13 mouse cellular contexts compared by ENCODE assay signal in the genomic region with DNA sequence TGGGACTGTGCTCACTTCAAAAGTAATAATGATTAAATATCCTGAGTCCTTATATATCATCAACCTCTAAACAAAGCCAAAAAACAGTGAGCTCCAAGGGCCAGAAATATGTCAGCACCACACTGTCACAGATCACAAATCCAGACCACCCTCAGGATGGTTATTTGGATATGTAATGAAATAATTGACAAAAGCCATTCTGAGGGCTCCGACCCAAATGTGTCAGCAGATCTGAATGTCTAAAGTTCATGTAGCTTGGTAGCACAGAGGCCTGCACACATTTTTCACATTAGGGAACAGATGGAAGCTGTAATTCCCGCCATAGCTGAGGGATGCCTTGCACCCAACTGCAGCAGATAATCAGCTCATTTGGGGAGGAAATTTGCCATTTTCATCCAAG.
DNase-seq lines count a peak whose midpoint lies in the region; ATAC-seq and TF ChIP-seq lines count a peak whose summit lies in the region.
"Had no signal": no experiment of that assay in that cellular context is flagged by ENCODE, and none has a peak within 500 bp of the region (broad histone marks: within the 10 kb centered on the region; RNA-seq: fewer than 3 reads in every experiment).

No protein-coding gene starts in this region.

- H3K36me3 ChIP-seq in hindbrain, embryonic 16.5 days (ENCODE audit: control insufficient read depth, insufficient read depth, low read length): no peaks in the 10 kb centered on the region
- no peaks in the 10 kb centered on the region for H3K36me3 ChIP-seq in hindbrain, embryonic 14.5 days (replicated peaks; ENCODE audit: control insufficient read depth, insufficient read depth)
- H3K36me3 ChIP-seq in lung, postnatal 0 days (ENCODE audit: insufficient read depth, low read length): no peaks in the 10 kb centered on the region
- H3K36me3 ChIP-seq: forebrain, embryonic 12.5 days had no signal

- DNase-seq in hindbrain, embryonic 14.5 days (ENCODE audit: low spot score): no peak
- DNase-seq in Muller cell, postnatal 12 days (ENCODE audit: inconsistent ontology term): peak; percentile 82
- peak; percentile 53 for DNase-seq in embryo, embryonic 10.5 days (ENCODE audit: low spot score)
- peak; percentile 69 for DNase-seq in lung, postnatal 0 days (ENCODE audit: low spot score)
- no peak for DNase-seq in adipocyte (ENCODE audit: low spot score)
- no peak for DNase-seq in B cell, adult 2 months
- no peak for DNase-seq in yolk sac, embryonic 10.5 days (ENCODE audit: low spot score)
- DNase-seq: adrenal gland, postnatal 36 days; liver, postnatal 0 days; thymus, postnatal 14 days had no signal

- H3K4me3 ChIP-seq in hindbrain, embryonic 16.5 days (ENCODE audit: low read length): no peak overlapping the region
- H3K4me3 ChIP-seq in hindbrain, embryonic 14.5 days (replicated peaks; ENCODE audit: low read length): no peak overlapping the region
- no peak overlapping the region for H3K4me3 ChIP-seq in lung, postnatal 0 days (ENCODE audit: low read depth, low read length)
- H3K4me3 ChIP-seq: forebrain, embryonic 12.5 days had no signal

- no peak overlapping the region for H3K4me2 ChIP-seq in hindbrain, embryonic 16.5 days (ENCODE audit: low read length)
- no peak overlapping the region for H3K4me2 ChIP-seq in hindbrain, embryonic 14.5 days (replicated peaks)
- H3K4me2 ChIP-seq in lung, postnatal 0 days (replicated peaks; ENCODE audit: low read depth, low read length): no peak overlapping the region
- H3K4me2 ChIP-seq: forebrain, embryonic 12.5 days had no signal

- TF ChIP-seq EP300 in lung, postnatal 0 days (IDR thresholded peaks at IDR 0.05): peak; percentile 37; the same call in 1 of the 2 replicates

- peak; percentile 70; the same call in 1 of the 2 replicates for ATAC-seq in hindbrain, embryonic 16.5 days
- no peak for ATAC-seq in hindbrain, embryonic 14.5 days (ENCODE audit: low FRiP score)
- ATAC-seq in lung, postnatal 0 days: peak; percentile 82
- ATAC-seq: CD4-positive, CD25-positive, alpha-beta regulatory T cell, adult 4 months; liver, postnatal 0 days had no signal

- TF ChIP-seq CTCF in lung, postnatal 0 days (IDR thresholded peaks at IDR 0.05): no peak

- H3K4me1 ChIP-seq in hindbrain, embryonic 16.5 days (ENCODE audit: control insufficient read depth, insufficient read depth, low read depth, low read length): no peaks in the 10 kb centered on the region
- H3K4me1 ChIP-seq in hindbrain, embryonic 14.5 days (replicated peaks; ENCODE audit: control insufficient read depth, insufficient read depth, low read length): no peaks in the 10 kb centered on the region
- no peaks in the 10 kb centered on the region for H3K4me1 ChIP-seq in lung, postnatal 0 days (ENCODE audit: insufficient read depth, low read depth, low read length)
- H3K4me1 ChIP-seq: forebrain, embryonic 12.5 days had no signal

- no peak overlapping the region for H3K9ac ChIP-seq in hindbrain, embryonic 16.5 days (ENCODE audit: low read depth, low read length)
- no peak overlapping the region for H3K9ac ChIP-seq in hindbrain, embryonic 14.5 days
- no peak overlapping the region for H3K9ac ChIP-seq in lung, postnatal 0 days (replicated peaks; ENCODE audit: low read depth)
- H3K9ac ChIP-seq: forebrain, embryonic 12.5 days; liver, postnatal 0 days had no signal

- no peaks in the 10 kb centered on the region for H3K9me3 ChIP-seq in hindbrain, embryonic 16.5 days (ENCODE audit: control insufficient read depth, low read length)
- H3K9me3 ChIP-seq in hindbrain, embryonic 14.5 days (ENCODE audit: control insufficient read depth, low read length): no peaks in the 10 kb centered on the region
- no peaks in the 10 kb centered on the region for H3K9me3 ChIP-seq in lung, postnatal 0 days (ENCODE audit: low read length)
- H3K9me3 ChIP-seq: forebrain, embryonic 12.5 days had no signal

- WGBS in hindbrain, embryonic 16.5 days: 58% methylated on average over 2 of the region's 2 CpGs
- WGBS in hindbrain, embryonic 14.5 days: 71% methylated on average over 2 of the region's 2 CpGs
- 53% methylated on average over 2 of the region's 2 CpGs for WGBS in lung, postnatal 0 days

- H3K27ac ChIP-seq in hindbrain, embryonic 16.5 days (ENCODE audit: low read depth, low read length): no peak overlapping the region
- H3K27ac ChIP-seq in hindbrain, embryonic 14.5 days: no peak overlapping the region
- H3K27ac ChIP-seq in lung, postnatal 0 days (ENCODE audit: low read length): no peak overlapping the region
- H3K27ac ChIP-seq: forebrain, embryonic 12.5 days had no signal

- peaks cover 2% of the 10 kb centered on the region; the same call in 1 of the 2 replicates for H3K27me3 ChIP-seq in hindbrain, embryonic 16.5 days (replicated peaks; ENCODE audit: control insufficient read depth, insufficient read depth, low read length)
- peaks cover 35% of the 10 kb centered on the region; the same call in 1 of the 2 replicates for H3K27me3 ChIP-seq in hindbrain, embryonic 14.5 days (ENCODE audit: control insufficient read depth, insufficient read depth, low read length)
- no peaks in the 10 kb centered on the region for H3K27me3 ChIP-seq in lung, postnatal 0 days (replicated peaks; ENCODE audit: insufficient read depth, low read length)

Comparison
In these comparisons a context has a peak if more than half of its experiments do, and no peak if none do; other contexts are left out.
1. DNase-seq: peak in Muller cell, postnatal 12 days (single experiment), embryo, embryonic 10.5 days (single experiment) and lung, postnatal 0 days (single experiment); none in hindbrain, embryonic 14.5 days (single experiment), adipocyte (single experiment), B cell, adult 2 months (0 of 2) and yolk sac, embryonic 10.5 days (single experiment).